Mouse (Mus musculus) neural tube, embryonic 11.5 days (tissue): ENCODE measurements around the gene Fam107b. TPM values are rescaled to one million over a fixed set of nuclear protein-coding genes. Genes with fewer than 3 reads are reported as not detected.

Experiments
- ATAC-seq: fragments of 200-750 bp; cut with Nextera tagmentation; 2 replicates; pipeline ENCODE4 v1.8.0; 2017; ENCODE audit warnings: moderate number of reproducible peaks, mild to moderate bottlenecking, moderate TSS enrichment, moderate library complexity; ENCODE audit not compliant: insufficient read depth, low FRiP score, low TSS enrichment
- DNase-seq: peaks from one replicate; pipeline ENCODE4 v3.0.0-alpha.2; 2015; ENCODE audit warnings: low spot score
- H3K27ac ChIP-seq: fragments of 300-500 bp; sonication (generic); 2 replicates; pipeline ENCODE4 v1.5.1; 2014; ENCODE audit warnings: low read depth, mild to moderate bottlenecking, low read length
- H3K27me3 ChIP-seq: fragments of 300-500 bp; sonication (generic); 2 replicates; pipeline ENCODE4 v1.6.1; 2014; ENCODE audit warnings: mild to moderate bottlenecking, low read length, mixed read lengths; ENCODE audit not compliant: control insufficient read depth, insufficient read depth
- H3K36me3 ChIP-seq: fragments of 300-500 bp; sonication (generic); 2 replicates; pipeline ENCODE4 v1.6.1; 2014; ENCODE audit warnings: mild to moderate bottlenecking, low read length, moderate library complexity, mixed read lengths; ENCODE audit not compliant: control insufficient read depth, insufficient read depth
- H3K4me1 ChIP-seq: fragments of 300-500 bp; sonication (generic); 2 replicates; pipeline ENCODE4 v1.6.1; 2014; ENCODE audit warnings: low read length, mixed read lengths; ENCODE audit not compliant: control insufficient read depth, insufficient read depth
- H3K4me2 ChIP-seq: fragments of 300-500 bp; sonication (generic); 2 replicates; pipeline ENCODE4 v1.6.1; 2014; ENCODE audit warnings: low read depth, mild to moderate bottlenecking, moderate library complexity
- H3K4me3 ChIP-seq: fragments of 300-500 bp; sonication (generic); 2 replicates; pipeline ENCODE4 v1.5.1; 2014; ENCODE audit warnings: low read depth, low read length
- H3K9ac ChIP-seq: fragments of 300-500 bp; sonication (generic); 2 replicates; pipeline ENCODE4 v1.6.1; 2014; ENCODE audit warnings: mild to moderate bottlenecking, low read length
- H3K9me3 ChIP-seq: fragments of 300-500 bp; sonication (generic); 2 replicates; pipeline ENCODE4 v1.6.1; 2016; ENCODE audit warnings: low read length; ENCODE audit not compliant: control insufficient read depth
- WGBS: fragments of 180-500 bp; shearing (Covaris S2); extraction: QIAGEN DNeasy Blood & Tissue Kit; methylation state at CpG from one replicate; pipeline ENCODE4 v1.1.7; 2014; 5-methylcytosine and 5-hydroxymethylcytosine counted together
- polyA plus RNA-seq: library from polyadenylated mRNA; unstranded; fragments of >200 nt; fragmentation: Nextera tagmentation; extraction: Ambion mirVana; gene quantifications from 2 replicates; pipeline ENCODE4 v1.2.1, GENCODE M21; 2014

The Fam107b gene
- polyA plus RNA-seq, 1 experiment from 2014 or later = 64.4 TPM

GRCm38 (mm10) chr2:3740670-3741069, 170.4 kb downstream of the Fam107b start:
- DNase-seq (no peak), ATAC-seq (no peak)
- H3K4me1 ChIP-seq = peaks cover 14% of the 10 kb centered on the region; the same call in 1 of the 2 replicates
- 85% methylated on average over 4 of the region's 4 CpGs for WGBS
- H3K27ac ChIP-seq = no peak overlapping the region
- H3K9me3 ChIP-seq = no peaks in the 10 kb centered on the region
- H3K9ac ChIP-seq = no peak overlapping the region
- no peak overlapping the region for H3K4me3 ChIP-seq
- H3K4me2 ChIP-seq = no peak overlapping the region
- no peaks in the 10 kb centered on the region for H3K27me3 ChIP-seq
- no peaks in the 10 kb centered on the region for H3K36me3 ChIP-seq

- H3K27ac ChIP-seq = no peak overlapping the region
- no peak for DNase-seq
Observed at GRCm38 (mm10) chr2:3742519-3742918, 172.2 kb downstream of the Fam107b start.

GRCm38 (mm10) chr2:3745041-3745440, 174.8 kb downstream of the Fam107b start:
- ATAC-seq = no peak
- H3K4me1 ChIP-seq = peaks cover 2% of the 10 kb centered on the region; the same call in 1 of the 2 replicates
- H3K4me3 ChIP-seq = no peak overlapping the region
- H3K9ac ChIP-seq = no peak overlapping the region
- no peaks in the 10 kb centered on the region for H3K27me3 ChIP-seq
- H3K9me3 ChIP-seq = no peaks in the 10 kb centered on the region
- no peak for DNase-seq
- 93% methylated on average over 3 of the region's 3 CpGs for WGBS
- no peak overlapping the region for H3K4me2 ChIP-seq
- H3K36me3 ChIP-seq = no peaks in the 10 kb centered on the region
- H3K27ac ChIP-seq = no peak overlapping the region

More at GRCm38 (mm10) chr2:3742519-3742918, 172.2 kb downstream of the Fam107b start:
- Histone ChIP-seq H3K36me3 (no peaks in the 10 kb centered on the region), H3K27me3 (no peaks in the 10 kb centered on the region), H3K9ac (no peak overlapping the region), H3K9me3 (no peaks in the 10 kb centered on the region), H3K4me2 (no peak overlapping the region), H3K4me3 (no peak overlapping the region), H3K4me1 (peaks cover 14% of the 10 kb centered on the region; the same call in 1 of the 2 replicates)
- no peak for ATAC-seq
- 79% methylated on average over 6 of the region's 6 CpGs for WGBS

GRCm38 (mm10) chr2:3745910-3746606, 175.8 kb downstream of the Fam107b start:
- no peak for DNase-seq
- no peak for ATAC-seq
- Histone ChIP-seq H3K27me3 (no peaks in the 10 kb centered on the region), H3K4me3 (no peak overlapping the region), H3K4me1 (no peaks in the 10 kb centered on the region), H3K36me3 (no peaks in the 10 kb centered on the region), H3K9me3 (no peaks in the 10 kb centered on the region), H3K27ac (no peak overlapping the region), H3K9ac (no peak overlapping the region), H3K4me2 (no peak overlapping the region)
- 89% methylated on average over 13 of the region's 13 CpGs for WGBS

GRCm38 (mm10) chr2:3748714-3749503, 178.6 kb downstream of the Fam107b start:
- Histone ChIP-seq H3K4me2 (no peak overlapping the region), H3K4me3 (no peak overlapping the region), H3K27me3 (no peaks in the 10 kb centered on the region), H3K9ac (no peak overlapping the region), H3K4me1 (no peaks in the 10 kb centered on the region), H3K36me3 (no peaks in the 10 kb centered on the region), H3K27ac (no peak overlapping the region), H3K9me3 (no peaks in the 10 kb centered on the region)
- no peak for ATAC-seq
- 81% methylated on average over 12 of the region's 12 CpGs for WGBS
- no peak for DNase-seq

- no peak overlapping the region for H3K9ac ChIP-seq
- H3K36me3 ChIP-seq = no peaks in the 10 kb centered on the region
- no peak for ATAC-seq
- DNase-seq = no peak
- H3K4me1 ChIP-seq = no peaks in the 10 kb centered on the region
- H3K9me3 ChIP-seq = no peaks in the 10 kb centered on the region
- no peak overlapping the region for H3K27ac ChIP-seq
- no peak overlapping the region for H3K4me2 ChIP-seq
- H3K27me3 ChIP-seq = no peaks in the 10 kb centered on the region
- 66% methylated on average over 6 of the region's 6 CpGs for WGBS
- no peak overlapping the region for H3K4me3 ChIP-seq
Observed at GRCm38 (mm10) chr2:3749504-3750024, 179.3 kb downstream of the Fam107b start.

- no peak for DNase-seq
- H3K4me2 ChIP-seq = no peak overlapping the region
- no peak overlapping the region for H3K27ac ChIP-seq
- no peak overlapping the region for H3K9ac ChIP-seq
- ATAC-seq = no peak
- no peaks in the 10 kb centered on the region for H3K9me3 ChIP-seq
- no peaks in the 10 kb centered on the region for H3K36me3 ChIP-seq
- 88% methylated on average over 9 of the region's 9 CpGs for WGBS
- H3K4me1 ChIP-seq = no peaks in the 10 kb centered on the region
- H3K4me3 ChIP-seq = no peak overlapping the region
- no peaks in the 10 kb centered on the region for H3K27me3 ChIP-seq
Observed at GRCm38 (mm10) chr2:3750126-3750525, 179.8 kb downstream of the Fam107b start.

GRCm38 (mm10) chr2:3752365-3752764, 182.1 kb downstream of the Fam107b start:
- H3K9me3 ChIP-seq = no peaks in the 10 kb centered on the region
- 65% methylated on average over 7 of the region's 7 CpGs for WGBS
- H3K4me3 ChIP-seq = no peak overlapping the region
- no peaks in the 10 kb centered on the region for H3K36me3 ChIP-seq
- no peaks in the 10 kb centered on the region for H3K4me1 ChIP-seq
- no peak overlapping the region for H3K4me2 ChIP-seq
- no peaks in the 10 kb centered on the region for H3K27me3 ChIP-seq
- H3K9ac ChIP-seq = no peak overlapping the region
- no peak overlapping the region for H3K27ac ChIP-seq
- ATAC-seq (no peak), DNase-seq (no peak)
